Mouse (Mus musculus) ovary, postnatal 14 days (tissue): Measurements from ENCODE around the gene Stxbp5l.
"Not testable (repeated sequence)": the region's sequence is repeated elsewhere in the genome, so short reads cannot be mapped to it uniquely, and the experiment has no call there.

ENCODE experiments used
- DNase-seq: peaks from one replicate; pipeline ENCODE4 v3.0.0; 2022; ENCODE audit warnings: low spot score

Gene Stxbp5l

DNA sequence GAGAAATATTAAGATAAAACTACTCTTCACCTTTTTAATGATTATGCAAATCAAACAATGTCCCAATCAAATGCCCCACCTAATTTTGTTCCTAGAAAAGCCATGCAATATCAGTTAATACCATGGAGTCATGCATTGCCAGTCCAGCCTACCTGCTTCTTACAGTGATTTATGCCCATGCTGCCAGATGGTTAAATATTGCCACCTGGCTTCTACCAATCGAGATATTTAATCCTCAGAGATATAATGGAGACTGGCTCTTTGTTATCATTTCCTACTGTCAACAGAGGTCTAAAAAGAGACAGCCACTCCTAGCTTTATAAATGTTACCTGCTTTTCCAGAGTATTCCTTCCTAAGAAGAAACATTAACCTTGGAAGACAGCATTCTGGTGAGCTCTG, 104.6 kb downstream of the Stxbp5l start:
- no peak for DNase-seq

DNA sequence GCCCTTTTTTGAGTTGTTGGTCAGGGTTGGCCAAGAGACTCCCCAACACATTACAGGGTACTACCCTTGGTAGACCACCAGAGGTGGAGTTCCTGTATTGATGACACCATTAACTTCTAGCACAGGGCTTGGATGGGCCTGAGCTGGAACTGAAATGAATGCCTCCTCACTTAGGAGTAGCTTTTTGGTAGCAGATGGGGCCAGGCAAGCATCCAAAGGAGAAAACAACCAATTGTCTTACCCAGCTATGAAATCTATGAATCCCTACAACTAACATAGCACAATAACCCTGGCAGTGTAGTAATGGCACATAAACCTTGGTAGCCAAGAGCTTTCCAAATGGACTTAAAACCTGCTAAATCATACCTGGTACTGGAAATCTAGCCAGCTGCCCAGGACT, 111.1 kb downstream of the Stxbp5l start:
- no peak for DNase-seq

DNA sequence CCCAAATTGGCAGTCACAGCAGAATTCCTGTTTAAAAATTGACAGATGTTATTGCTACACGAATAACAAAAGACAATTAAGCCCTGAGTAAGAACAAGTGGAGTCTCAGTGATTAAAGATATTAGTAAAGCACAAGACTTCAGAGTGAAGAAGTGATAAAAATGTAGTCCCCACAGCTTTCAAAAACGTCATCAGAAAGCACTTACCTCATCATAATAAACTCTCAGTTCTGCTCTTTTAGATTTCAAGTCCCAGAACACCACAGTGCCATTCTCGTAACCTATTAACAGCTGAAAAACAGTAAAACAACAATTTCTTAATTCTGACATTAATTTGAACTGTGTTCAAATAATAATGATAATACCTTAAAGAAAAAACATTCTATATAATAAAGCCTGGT, 123.1 kb downstream of the Stxbp5l start:
- no peak for DNase-seq

DNA sequence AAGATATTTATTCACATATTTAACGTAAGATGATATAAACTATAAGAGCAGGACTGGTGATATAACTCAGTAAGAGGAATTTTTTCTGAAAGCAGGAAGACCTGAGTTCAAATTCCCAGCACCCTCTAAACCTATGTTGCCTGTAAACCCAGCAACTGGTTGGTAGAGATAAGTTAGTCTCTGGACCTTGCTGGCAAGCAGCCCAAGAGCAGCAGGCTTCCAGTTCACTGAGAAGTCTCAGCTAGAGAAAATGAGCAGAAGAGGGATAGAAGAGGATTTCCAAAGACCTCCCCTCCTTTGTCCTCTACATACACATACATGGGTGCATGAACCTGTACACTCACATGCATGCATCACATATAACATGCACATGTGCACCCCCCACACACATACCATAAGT, 165.6 kb downstream of the Stxbp5l start:
- DNase-seq: no peak

DNA sequence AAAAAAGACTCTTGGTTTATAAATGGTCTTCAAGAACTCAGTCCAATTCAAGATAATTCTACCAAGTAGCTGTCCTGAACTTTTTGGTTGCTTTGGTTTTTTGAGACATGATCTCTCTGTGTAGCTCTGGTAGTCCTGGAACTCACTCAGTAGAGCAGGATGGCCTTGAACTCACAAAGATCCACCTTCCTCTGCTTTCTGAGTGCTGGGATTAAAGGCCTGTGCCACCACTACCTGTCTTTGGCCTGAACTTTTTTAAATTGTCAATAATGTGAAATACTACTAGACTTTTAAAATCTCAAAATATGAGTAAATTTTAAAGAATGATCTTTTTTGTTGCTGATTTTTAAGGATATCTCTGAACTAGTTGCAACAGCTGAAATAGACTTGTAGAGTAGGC, 176.0 kb downstream of the Stxbp5l start:
- DNase-seq: no peak

DNA sequence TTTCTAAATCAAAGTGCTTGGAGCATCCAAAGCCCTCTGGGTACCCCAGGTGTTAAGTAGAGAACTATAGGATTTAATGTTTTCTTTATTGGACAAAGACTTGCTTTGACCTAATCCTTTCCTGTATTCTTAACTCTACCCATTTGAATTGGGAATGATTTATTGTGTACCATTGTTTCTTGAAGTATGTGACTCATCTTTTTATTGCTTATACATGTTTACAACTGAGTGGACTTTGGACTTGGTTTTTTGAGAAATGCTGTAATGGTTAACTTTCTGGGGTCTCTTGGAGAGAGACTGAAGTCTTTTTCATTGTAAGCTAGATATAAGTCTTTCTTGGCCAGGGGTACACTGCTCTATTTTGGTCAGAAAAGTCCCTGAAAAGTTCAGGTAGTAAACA, 190.6 kb downstream of the Stxbp5l start:
- no peak for DNase-seq

DNA sequence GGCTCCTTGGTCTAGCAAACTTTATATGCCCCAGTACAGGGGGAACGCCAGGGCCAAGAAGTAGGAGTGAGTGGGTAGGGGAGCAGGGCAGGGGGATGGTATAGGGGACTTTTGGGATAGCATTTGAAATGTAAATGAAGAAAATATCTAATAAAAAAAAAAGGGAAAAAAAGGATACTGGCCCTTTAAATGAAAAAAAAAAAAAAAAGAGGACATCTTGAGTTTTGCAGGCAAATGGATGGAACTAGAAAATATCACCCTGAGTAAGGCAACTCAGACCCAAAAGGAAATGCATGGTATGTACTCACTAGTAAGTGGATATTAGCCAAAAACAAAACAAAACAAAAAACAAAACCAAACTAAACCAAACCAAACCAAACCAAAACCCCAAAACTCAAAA, 259.6 kb downstream of the Stxbp5l start:
- DNase-seq: not testable (repeated sequence)

DNA sequence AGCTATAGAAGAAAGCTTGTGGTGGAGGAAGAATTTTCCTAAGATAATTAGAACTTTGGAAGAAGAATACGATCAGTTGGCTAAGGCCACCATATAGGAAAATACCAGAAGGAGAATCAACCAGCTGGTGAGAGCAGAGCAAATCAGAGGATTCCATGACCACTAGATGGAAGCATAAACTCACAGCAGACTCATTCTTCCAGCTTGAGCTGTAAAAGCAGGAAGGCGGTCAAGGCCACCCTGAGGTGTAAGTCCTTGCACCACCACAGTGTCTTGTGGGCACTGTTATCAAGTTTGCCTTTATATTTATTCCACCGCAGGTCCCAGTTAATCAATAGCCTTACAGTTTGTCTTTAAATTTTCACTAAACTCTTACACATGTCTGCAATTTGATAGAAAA, 275.5 kb downstream of the Stxbp5l start:
- DNase-seq: peak; percentile 23

DNA sequence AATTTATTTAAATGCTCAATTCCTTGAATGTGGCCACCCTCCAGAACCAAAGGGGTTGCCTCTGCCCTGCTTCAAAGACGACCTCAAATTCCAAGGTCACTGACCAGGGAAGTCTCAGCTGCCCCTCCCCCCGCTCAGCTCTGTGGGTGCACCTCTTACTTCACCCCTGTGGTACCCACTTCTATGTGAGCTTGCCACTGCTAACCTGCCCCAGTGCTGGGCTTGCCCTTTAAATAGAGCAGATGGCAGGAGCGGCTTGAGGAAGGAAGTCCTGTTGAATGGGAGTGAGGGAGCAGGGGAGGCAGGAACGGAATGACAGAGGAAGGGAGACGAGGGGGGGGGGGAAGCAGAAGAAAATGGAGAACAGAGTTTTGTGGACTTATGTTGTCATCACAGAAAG, 276.0 kb downstream of the Stxbp5l start:
- DNase-seq: no peak

DNA sequence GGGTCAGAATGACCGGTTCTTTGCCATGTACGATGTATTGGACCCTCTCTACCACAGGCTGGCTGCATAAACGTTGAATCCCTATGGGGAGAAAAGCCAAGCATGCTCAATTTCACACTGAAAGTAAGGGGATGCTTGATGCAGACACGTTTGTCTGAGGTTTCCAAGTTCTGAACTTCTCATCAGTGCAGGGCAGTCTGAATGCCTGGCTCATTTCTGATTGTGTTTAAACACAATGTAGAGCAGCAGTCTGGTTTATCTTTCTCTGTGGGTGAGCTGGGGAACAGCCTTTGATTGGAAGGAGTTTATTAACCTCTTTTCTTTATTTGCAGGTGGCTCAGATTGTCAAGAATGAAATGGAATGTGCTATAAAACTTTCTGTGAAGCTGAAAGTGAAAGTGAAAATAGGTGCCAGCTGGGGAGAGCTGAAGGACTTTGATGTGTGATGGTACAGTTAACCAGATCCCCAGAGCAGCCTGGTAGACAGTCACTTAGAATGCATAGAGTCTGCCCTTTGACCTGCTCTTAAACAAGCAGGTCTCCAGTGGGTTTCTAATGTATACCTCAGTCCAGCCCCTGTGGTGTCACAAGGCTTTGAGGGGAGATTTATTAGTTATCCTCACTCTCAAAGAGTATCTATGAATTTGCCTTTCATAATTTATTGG, 290.5 kb downstream of the Stxbp5l start:
- DNase-seq: no peak

DNA sequence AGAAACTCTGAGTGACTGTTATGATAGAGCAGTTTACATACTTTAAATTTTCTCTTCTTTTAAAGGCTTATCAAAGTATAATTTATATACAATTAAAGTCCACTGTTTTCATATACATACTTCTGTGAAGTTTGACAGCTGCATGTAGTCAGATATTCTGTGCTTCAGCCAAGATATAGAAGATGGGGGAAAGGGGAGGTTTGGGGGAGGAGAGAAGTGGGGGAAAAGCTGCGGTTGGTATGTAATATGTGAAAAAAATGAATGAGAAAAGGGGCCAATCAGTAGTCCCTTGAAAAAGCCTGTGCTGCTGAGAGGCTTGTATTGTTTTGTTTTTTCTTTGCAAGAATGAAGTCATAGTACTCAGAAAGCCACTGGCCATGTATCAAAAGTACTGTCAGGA, 295.1 kb downstream of the Stxbp5l start:
- no peak for DNase-seq

DNA sequence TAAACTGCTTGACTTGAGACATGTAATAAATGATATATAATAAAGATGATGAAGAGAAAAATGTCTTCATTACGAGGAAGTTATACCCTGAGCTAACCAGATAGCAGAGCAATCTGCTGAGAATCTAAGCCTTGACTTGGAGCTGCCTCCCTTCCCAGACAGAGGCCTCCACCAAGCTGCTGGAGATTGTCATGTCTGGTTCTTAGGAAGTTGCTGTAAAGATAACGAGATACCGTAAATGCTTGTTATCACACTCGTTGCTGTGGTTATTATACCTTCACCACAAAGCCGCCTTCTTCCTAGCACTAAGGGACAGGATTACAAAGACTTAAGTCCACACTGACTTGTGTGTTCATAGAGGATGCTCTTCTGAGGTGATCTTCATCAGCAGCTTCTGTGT, 312.4 kb downstream of the Stxbp5l start:
- DNase-seq: no peak
